Mouse (Mus musculus) spleen, adult 2 months (tissue): ENCODE data around the gene Il2ra. TPM values are rescaled to one million over a fixed set of nuclear protein-coding genes. Genes with fewer than 3 reads are reported as not detected.

ENCODE experiments used
- DNase-seq, 2 experiments: peaks; one replicate each; pipeline versions ENCODE4 v3.0.0 to v3.0.0-alpha.2; 2012 to 2021; ENCODE audit warnings: low spot score in 2 of 2, low read depth in 1 of 2
- H3K27ac ChIP-seq: fragments of 200-500 bp; 2 replicates; pipeline ENCODE4 v1.5.1; 2012; ENCODE audit warnings: low read length, inconsistent platforms; ENCODE audit not compliant: insufficient read depth
- H3K27me3 ChIP-seq: fragments of 200-500 bp; 2 replicates; pipeline ENCODE4 v1.6.1; 2012; ENCODE audit warnings: mild to moderate bottlenecking, moderate library complexity, low read length, inconsistent platforms; ENCODE audit not compliant: control insufficient read depth, insufficient read depth
- H3K36me3 ChIP-seq: fragments of 200-500 bp; 2 replicates; pipeline ENCODE4 v1.6.1; 2012; ENCODE audit warnings: mild to moderate bottlenecking, low read length, inconsistent platforms; ENCODE audit not compliant: control insufficient read depth, insufficient read depth
- H3K4me1 ChIP-seq: fragments of 200-500 bp; 2 replicates; pipeline ENCODE4 v1.6.1; 2011; ENCODE audit warnings: inconsistent platforms; ENCODE audit not compliant: control insufficient read depth, insufficient read depth, insufficient read length
- H3K4me3 ChIP-seq: fragments of 200-500 bp; 2 replicates; pipeline ENCODE4 v1.5.1; 2011; ENCODE audit warnings: mild to moderate bottlenecking, inconsistent platforms; ENCODE audit not compliant: insufficient read depth, insufficient read length; ENCODE audit errors: extremely low read depth
- CTCF ChIP-seq: fragments of 200-500 bp; IDR thresholded peaks from 2 replicates; pipeline ENCODE4 v1.5.1; 2011; ENCODE audit warnings: mild to moderate bottlenecking, inconsistent platforms; ENCODE audit not compliant: insufficient read depth, insufficient read length, insufficient replicate concordance; ENCODE audit errors: extremely low read depth
- POLR2A ChIP-seq: fragments of 200-500 bp; IDR thresholded peaks from 2 replicates; pipeline ENCODE4 v1.6.1; 2011; ENCODE audit warnings: low read depth, low read length, inconsistent platforms
- WGBS: fragments of 180-500 bp; shearing (Covaris S2); methylation state at CpG from one replicate; pipeline ENCODE4 v1.1.7; 2018; 5-methylcytosine and 5-hydroxymethylcytosine counted together
- polyA plus RNA-seq: library from polyadenylated mRNA; depleted of rRNA; stranded (reverse); fragments of >200 nt; gene quantifications from 2 replicates; pipeline ENCODE4 v1.2.3, GENCODE M21; 2012

Gene Il2ra
- polyA plus RNA-seq, 1 experiment = 1.6 TPM

DNA sequence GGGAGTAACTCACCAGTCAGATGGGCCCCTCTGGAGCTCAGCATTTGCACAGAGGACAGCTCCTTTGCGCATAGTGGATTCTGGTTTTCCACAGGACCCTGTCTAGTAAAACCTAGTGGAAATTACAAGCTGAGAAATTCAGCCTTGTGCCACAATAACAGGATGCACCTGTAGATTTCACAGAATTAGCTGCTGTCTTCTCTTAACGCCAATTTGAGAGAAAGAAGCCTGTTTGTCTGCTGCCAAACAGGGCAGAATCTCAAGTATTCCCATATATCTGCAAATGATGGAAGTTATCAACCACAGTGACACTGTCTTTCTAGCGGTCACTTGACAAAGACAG lies 6.5 kb upstream of the Il2ra start:
- 29% methylated on average over 3 of the region's 3 CpGs for WGBS
- TF ChIP-seq POLR2A (no peak), CTCF (no peak)
- no peak overlapping the region for H3K4me3 ChIP-seq
- H3K27ac ChIP-seq = peak overlapping the region; percentile 81
- H3K4me1 ChIP-seq = peaks cover 22% of the 10 kb centered on the region
- no peak for DNase-seq
- no peaks in the 10 kb centered on the region for H3K27me3 ChIP-seq
- H3K36me3 ChIP-seq = no peaks in the 10 kb centered on the region

GRCm38 (mm10) chr2:11637115-11637514 lies 5.5 kb upstream of the Il2ra start:
- 3% methylated on average over 1 of the region's 1 CpGs for WGBS
- peaks cover 22% of the 10 kb centered on the region for H3K4me1 ChIP-seq
- peak; percentile 26 to 74 for DNase-seq
- H3K27me3 ChIP-seq = no peaks in the 10 kb centered on the region
- H3K27ac ChIP-seq = peak overlapping the region; percentile 81
- TF ChIP-seq POLR2A (no peak), CTCF (no peak)
- H3K4me3 ChIP-seq = no peak overlapping the region
- no peaks in the 10 kb centered on the region for H3K36me3 ChIP-seq

DNA sequence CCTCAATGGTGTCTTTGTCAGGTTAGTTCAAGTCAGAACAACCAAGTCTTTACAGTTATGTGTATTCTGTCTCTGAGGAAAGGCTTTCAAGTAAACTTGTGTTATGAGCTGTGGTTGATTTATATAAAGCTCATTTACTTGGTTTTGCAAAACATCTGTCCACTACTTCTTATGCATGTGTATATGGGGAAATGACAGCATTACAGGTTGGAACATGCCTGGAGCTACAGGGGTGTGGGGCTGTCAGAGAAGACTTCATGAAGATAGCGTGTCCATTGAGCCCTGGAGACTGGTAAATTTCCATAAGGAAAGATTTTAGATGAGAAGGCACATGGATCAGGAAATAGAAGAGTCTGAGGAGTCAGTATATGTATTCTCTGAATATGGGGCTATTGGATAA lies 1.4 kb downstream of the Il2ra start:
- H3K4me1 ChIP-seq = peaks cover 3% of the 10 kb centered on the region
- H3K36me3 ChIP-seq = no peaks in the 10 kb centered on the region
- DNase-seq = no peak
- no peak overlapping the region for H3K27ac ChIP-seq
- no peaks in the 10 kb centered on the region for H3K27me3 ChIP-seq
- no peak overlapping the region; the same call in 1 of the 2 replicates for H3K4me3 ChIP-seq
- WGBS = 82% methylated on average over 1 of the region's 1 CpGs
- TF ChIP-seq POLR2A (no peak), CTCF (no peak)

GRCm38 (mm10) chr2:11645297-11645696 lies 2.7 kb downstream of the Il2ra start:
- TF ChIP-seq CTCF (no peak), POLR2A (no peak)
- Histone ChIP-seq H3K27ac (no peak overlapping the region), H3K36me3 (no peaks in the 10 kb centered on the region), H3K27me3 (no peaks in the 10 kb centered on the region), H3K4me1 (peaks cover 3% of the 10 kb centered on the region), H3K4me3 (no peak overlapping the region)
- WGBS = 79% methylated on average over 2 of the region's 2 CpGs
- DNase-seq = no peak

DNA sequence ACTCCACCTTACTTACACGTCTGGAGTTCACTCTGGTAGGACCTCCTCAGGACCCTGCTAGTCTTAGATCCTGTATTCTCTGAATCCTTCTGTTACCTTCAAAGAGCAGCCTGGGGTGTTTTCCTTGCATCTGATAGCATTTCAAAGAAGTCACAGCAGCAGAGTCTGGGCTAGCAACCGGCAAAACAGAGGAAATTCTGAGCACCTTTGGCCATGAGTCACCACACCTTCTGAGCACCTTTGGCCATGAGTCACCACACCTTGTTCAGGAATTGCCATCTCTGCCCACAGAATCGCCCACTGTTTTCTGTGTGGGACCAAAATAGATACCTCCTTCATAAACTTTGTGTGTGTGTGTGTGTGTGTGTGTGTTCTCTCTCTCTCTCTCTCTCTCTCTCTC lies 8.9 kb downstream of the Il2ra start:
- no peak for DNase-seq
- 60% methylated on average over 3 of the region's 3 CpGs for WGBS

GRCm38 (mm10) chr2:11652196-11652595 lies 9.6 kb downstream of the Il2ra start:
- DNase-seq = no peak
- H3K27ac ChIP-seq = no peak overlapping the region
- peaks cover 19% of the 10 kb centered on the region for H3K4me1 ChIP-seq
- H3K36me3 ChIP-seq = no peaks in the 10 kb centered on the region
- no peak overlapping the region for H3K4me3 ChIP-seq
- TF ChIP-seq POLR2A = no peak
- TF ChIP-seq CTCF = no peak
- WGBS = 88% methylated on average over 3 of the region's 3 CpGs
- H3K27me3 ChIP-seq = no peaks in the 10 kb centered on the region

More for the DNA sequence above, 8.9 kb downstream of the Il2ra start:
- no peak for TF ChIP-seq POLR2A
- no peak for TF ChIP-seq CTCF
- H3K4me3 ChIP-seq = no peak overlapping the region
- H3K36me3 ChIP-seq = no peaks in the 10 kb centered on the region
- peaks cover 19% of the 10 kb centered on the region for H3K4me1 ChIP-seq
- no peaks in the 10 kb centered on the region for H3K27me3 ChIP-seq
- H3K27ac ChIP-seq = no peak overlapping the region

GRCm38 (mm10) chr2:11652780-11653179 lies 10.2 kb downstream of the Il2ra start:
- H3K4me1 ChIP-seq = peaks cover 20% of the 10 kb centered on the region
- H3K27me3 ChIP-seq = no peaks in the 10 kb centered on the region
- TF ChIP-seq CTCF (no peak), POLR2A (no peak)
- no peaks in the 10 kb centered on the region for H3K36me3 ChIP-seq
- H3K27ac ChIP-seq = no peak overlapping the region; the same call in 1 of the 2 replicates
- no peak for DNase-seq
- 64% methylated on average over 2 of the region's 2 CpGs for WGBS
- H3K4me3 ChIP-seq = no peak overlapping the region

GRCm38 (mm10) chr2:11653330-11653729 lies 10.7 kb downstream of the Il2ra start:
- DNase-seq = peak; percentile 62 to 80
- Histone ChIP-seq H3K36me3 (no peaks in the 10 kb centered on the region), H3K27me3 (no peaks in the 10 kb centered on the region), H3K4me1 (peaks cover 22% of the 10 kb centered on the region), H3K27ac (peak overlapping the region; percentile 76), H3K4me3 (no peak overlapping the region)
- WGBS = 1% methylated on average over 6 of the region's 6 CpGs
- no peak for TF ChIP-seq CTCF
- TF ChIP-seq POLR2A = no peak
